Mouse (Mus musculus) retina, adult 2 months (tissue): ENCODE data around the gene Hdac6.
"Not testable (repeated sequence)": the region's sequence is repeated elsewhere in the genome, so short reads cannot be mapped to it uniquely, and the experiment has no call there.

ENCODE experiments used
- DNase-seq: peaks from one replicate; pipeline ENCODE4 v3.0.0-alpha.2; 2012; ENCODE audit warnings: low read depth, low spot score

Gene Hdac6

GRCm38 (mm10) chrX:7919601-7920383 lies 27.9 kb downstream of the Hdac6 start, which contains the start of gene Pcsk1n:
TSS of gene Pcsk1n (plus strand) at chrX:7919822.
- DNase-seq = peak; percentile 62

- not testable (repeated sequence) for DNase-seq
Measured at GRCm38 (mm10) chrX:7917960-7918359, 29.7 kb downstream of the Hdac6 start.

DNA sequence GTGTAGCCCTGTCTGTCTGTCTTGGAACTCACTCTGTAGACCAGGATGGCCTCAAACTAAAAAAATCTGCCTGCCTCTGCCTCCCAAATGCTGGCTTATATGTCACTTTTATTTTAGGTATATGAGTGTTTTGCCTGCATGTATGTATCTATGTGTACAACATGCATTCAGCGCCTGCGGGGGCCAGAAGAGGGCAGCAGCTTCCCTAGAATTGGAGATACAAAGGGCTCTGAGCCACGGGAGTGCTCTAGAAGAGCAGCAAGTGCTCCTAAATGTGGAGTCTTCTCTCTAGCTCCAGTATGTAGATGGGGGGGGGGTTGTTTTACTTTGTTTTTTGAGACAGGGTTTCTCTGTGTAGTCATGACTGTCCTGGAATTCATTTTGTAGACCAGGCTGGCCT lies 32.0 kb downstream of the Hdac6 start:
- DNase-seq = not testable (repeated sequence)

GRCm38 (mm10) chrX:7910473-7910872 lies 37.2 kb downstream of the Hdac6 start:
- DNase-seq = no peak

DNA sequence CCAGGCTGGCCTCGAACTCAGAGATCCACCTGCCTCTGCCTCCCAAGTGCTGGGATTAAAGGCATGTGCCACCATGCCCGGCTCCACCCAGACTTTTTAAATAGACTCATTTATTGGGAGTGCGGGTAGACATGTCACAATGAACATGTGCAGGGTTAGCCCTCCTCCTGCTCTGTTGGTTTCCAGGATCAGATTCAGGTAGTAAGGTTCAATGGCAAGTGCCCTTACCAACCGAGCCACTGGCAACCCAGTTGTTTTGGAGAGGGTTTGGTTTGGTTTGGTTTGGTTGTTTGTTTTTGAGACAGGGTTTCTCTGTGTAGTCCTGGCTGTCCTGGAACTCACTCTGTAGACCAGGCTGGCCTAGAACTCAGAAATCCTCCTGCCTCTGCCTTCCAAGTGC lies 38.4 kb downstream of the Hdac6 start, which contains the start of gene Gm10490:
Gm10490 (plus strand) TSS at position 301 of the 400 bp plus-strand sequence.
- not testable (repeated sequence) for DNase-seq

DNA sequence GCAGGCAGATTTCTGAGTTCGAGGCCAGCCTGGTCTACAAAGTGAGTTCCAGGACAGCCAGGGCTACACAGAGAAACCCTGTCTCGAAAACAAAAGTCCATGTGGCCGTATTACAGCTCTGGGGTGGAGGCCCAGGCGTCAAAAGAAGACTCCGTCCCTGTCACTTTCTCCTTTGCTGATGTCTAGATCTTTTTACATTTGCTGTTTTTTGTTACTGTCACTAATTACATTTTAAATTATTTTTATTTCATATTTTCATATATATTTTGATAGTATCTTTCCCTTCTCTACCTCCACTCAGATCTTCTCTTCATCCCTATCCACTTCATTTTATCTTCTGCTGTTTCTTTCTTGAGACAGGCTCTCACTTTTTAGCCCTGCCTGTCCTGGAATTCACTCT lies 40.0 kb downstream of the Hdac6 start, which contains the start of gene Gm10491:
Gm10491 (minus strand) TSS at position 101 of the 400 bp plus-strand sequence.
- DNase-seq = no peak

DNA sequence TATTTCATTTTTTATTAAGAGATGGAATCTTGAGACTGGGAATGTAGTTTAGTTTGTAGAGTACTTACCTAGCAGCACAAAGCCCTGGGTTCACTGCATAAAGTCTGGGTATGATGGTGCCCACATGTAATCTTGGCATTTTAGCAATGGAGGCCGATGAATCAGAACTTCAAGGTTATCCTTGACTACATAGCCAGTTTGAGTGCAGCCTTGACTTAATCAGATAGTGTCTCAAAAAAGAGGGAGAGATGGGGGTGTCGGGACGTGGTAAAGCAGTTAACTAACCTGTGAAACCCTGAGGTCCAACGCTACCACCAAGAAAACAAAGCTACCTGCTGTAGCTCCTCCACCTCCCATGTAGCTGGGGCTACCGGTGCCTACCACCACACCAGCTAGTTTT lies 43.2 kb downstream of the Hdac6 start:
- no peak for DNase-seq

DNA sequence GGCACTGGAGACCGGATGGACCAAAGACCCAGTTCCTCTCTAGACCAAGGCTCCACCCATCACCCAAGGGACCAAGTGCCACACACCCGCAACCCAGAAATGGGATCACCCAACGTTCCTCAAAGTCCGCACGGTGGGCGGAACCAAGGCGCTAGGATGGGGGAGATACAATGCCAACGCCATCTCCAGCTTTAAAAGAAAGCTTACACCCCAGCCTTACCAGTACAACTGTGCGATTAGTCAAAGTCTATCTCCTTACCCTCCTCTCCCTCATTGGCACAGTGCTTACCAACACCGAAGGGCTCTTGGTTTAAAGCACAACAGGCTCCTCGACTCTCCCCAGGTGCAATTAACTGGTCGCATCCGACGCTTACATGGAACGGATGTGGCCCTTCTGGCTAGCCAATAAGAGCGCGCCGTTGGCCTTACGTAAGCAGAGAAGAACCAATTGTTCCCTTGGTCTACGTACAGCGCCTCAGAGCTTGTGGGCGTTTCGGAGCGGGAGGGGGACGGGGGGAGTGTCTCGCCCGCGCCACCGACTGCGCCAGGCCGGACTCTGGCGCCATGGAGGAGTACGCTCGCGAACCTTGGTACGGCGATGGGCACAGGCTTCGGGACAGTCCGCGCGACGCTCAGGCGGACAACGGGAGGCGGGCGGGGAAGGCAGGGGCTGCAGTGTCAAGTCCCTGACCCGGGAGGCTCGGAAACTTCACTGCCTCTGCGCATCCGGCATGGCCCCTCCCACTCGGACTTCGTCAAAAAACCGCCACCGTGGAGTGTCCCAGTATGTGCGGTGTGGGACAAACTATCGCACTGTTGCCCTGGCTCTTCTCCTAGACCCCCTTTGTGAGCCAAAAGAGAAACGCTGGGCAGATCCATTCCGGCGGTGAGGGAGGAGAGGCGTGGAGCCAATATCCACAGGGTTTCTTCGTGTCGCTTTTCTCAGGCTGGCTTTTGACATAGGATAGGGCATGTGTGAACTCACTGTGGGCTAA lies 48.5 kb downstream of the Hdac6 start, which contains the start of the genes Pqbp1 and Timm17b:
Pqbp1 (minus strand) TSS at position 390 of the 995 bp plus-strand sequence.
Timm17b (plus strand) TSS at position 478 of the 995 bp plus-strand sequence.
- DNase-seq = peak; percentile 78

DNA sequence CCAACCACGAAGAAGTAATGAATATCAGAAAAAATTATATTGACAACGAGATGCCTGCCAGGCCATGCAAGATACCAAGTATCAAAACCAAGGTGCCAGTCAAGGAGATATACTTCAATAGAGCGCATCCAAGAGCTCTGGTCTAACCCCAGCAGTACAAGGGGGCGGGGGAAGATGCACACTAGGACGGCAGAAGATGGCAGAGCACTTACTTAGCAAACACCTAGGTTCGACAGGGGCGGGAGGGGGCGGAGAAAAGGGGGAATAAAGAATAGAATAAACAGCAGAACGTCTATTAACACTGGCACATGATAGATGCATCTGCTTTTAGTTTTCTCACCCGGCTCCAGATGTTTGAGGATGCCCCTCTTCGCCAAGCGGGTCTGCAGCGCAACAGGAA lies 49.5 kb downstream of the Hdac6 start:
- DNase-seq = no peak

DNA sequence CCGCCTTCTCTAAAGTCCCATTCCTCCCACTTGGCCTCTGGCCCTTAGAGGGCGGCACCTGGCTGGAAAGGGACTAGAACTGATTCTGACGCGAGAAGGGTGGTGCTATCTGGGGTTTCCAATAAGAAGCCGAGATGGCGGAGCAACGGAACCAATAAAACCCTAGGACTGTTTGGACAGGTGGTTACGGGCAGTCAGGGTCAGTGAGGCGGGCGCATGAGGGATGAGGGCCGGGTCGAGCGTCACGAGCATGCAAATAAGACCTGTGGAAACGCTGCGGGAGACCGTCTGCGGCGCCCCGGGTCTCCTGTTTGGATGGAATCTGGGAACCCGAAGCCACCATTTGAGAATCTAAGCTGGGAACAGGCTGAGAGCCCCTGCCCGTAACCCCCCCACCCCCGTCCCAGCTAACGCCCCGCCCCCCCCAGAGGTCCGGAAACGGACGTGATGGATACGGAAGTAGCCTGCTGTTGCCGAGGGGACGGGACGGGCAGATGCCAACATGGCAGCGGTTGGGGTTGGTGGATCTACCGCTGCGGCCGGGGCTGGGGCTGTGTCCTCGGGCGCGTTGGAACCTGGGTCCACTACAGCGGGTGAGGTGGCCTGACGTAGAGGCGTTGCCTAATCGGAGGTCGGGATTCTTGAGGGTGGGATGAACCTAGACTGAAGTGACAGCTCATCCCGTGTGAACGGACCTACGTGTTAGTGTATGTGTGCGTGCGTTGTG lies 63.7 kb downstream of the Hdac6 start, which contains the start of gene Slc35a2:
Slc35a2 (plus strand) TSS at position 188 of the 727 bp plus-strand sequence.
- DNase-seq = peak; percentile 76
